Mouse (Mus musculus) c-Kit-positive CD71-positive TER-119-negative erythroid progenitor cells, embryonic 14.5 days (primary cell): ENCODE data around the gene Unc13d.
"Not testable (repeated sequence)": the region's sequence is repeated elsewhere in the genome, so short reads cannot be mapped to it uniquely, and the experiment has no call there.

ENCODE experiments used
- DNase-seq: peaks from one replicate; pipeline ENCODE4 v3.0.0-alpha.2; 2013; ENCODE audit warnings: low read depth

The Unc13d gene

DNA sequence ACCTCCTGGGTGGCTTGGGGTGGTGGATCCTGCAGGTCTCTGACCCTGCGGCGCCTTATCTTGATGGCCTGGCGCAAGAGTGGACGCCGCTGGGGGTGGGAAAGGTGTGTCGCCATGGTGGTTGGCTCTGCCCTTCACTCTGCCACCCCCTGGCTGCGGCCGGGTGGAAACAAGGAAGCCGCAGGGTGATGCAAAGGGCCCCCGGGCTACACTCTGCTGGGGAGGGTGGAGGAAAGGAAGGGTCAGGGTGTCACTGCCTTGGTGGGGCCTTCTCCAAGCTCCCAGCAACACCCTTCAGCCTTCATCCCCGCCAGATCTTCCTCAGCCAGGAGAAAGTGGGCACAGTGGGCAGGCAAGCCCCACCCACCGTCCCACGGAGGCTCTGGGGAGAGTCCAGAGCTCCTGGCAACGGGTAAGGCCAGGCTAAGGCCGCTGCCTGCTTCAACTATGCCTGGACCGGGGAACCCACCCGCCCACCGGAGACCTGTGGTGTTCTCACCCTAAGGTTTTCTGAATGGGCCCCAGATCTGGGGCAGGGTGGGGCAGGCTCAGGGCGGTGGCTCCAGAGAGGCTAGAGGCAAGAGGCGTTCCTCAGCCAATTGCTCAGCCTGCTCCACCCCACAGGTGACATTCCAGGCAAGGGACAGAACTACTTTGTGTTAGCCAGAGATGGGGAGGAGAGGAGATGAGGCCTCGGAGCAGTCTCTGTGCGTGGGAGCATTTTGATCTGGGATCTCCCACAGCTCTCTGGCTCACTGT is at the start of gene Unc13d:
Unc13d (minus strand) TSS at position 516 of the 759 bp plus-strand sequence.
- peak; percentile 78 for DNase-seq

DNA sequence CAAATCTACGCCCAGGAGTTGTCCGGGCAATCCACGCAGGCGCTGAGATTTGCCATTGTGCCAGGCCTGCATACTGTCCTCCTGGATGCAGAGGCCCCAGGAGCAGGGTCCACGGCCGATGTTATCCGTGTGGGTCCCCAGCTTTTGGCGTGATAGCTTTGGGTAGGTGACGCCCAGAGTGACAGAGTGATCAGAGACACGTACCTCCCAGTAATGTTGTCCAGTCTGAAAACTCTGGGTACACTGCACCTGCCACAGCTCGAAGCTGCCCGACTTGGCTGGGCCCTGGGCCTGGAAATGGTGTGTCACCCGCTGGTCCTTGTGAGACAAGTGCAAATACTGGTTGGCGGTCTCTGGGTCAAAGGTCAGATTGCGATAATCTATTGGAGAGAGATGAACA is 48.5 kb upstream of the Unc13d start:
- no peak for DNase-seq

DNA sequence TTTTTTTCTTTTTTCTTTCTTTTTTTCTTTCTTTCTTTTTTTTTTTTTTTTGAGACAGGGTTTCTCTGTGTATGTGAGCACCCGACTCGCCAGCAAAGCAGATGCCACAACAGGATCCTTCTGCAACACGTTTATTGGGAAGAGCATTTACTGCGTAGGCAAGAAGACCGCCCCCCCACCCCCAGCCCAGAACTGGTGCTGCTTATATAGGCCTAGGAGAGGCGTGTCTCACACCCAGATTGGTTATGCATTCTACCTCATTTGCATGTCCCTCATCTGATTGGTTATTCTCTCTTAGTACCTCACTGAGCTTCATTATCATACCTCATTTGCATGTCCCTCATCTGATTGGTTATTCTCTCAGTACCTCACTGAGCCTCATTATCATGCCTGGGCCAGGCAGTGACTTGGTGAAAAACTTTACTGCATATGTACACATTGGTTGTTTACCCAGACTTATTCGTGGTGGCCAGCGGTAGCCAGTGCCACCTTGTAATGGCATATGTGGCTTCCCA is 44.0 kb upstream of the Unc13d start:
- DNase-seq, result not testable (repeated sequence)

DNA sequence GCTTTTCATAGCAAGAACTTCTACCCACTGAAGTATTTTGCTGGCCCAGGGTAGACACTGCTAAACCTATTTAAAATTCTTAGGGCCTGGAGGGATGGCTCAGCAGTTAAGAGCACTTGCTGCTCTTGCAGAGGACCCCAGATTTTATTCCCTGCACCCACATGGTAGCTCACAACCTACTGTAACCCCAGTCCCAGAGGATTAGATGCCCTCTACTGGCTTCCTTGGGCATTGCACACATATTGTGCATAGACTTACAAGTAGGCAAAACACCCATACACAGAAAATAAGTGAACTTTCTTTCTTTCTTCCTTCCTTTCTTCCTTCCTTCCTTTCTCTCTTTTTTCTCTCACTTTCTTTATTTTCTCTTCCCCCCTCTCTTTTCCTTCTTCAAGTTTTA is 40.1 kb upstream of the Unc13d start:
- DNase-seq, result no peak

DNA sequence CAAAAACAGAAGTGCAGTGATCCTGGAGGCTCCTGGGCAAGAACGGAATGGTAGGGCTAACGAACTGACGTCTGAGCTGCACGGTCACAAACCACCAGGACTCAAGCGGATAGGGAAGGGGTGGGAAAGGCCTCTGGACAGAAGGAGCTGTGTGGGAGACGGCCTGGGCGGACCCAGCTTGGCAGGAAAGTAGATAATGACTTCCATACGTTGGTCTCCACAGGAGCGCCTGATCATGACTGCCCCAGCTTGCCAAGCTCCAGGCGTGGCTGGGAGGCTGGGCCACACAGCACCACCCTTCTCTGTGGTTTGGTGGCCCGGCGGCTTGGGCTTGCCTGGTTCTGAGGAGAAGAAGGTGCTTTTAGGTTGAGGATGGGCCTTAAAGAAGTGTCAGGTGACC is 39.5 kb upstream of the Unc13d start:
- DNase-seq, result no peak

DNA sequence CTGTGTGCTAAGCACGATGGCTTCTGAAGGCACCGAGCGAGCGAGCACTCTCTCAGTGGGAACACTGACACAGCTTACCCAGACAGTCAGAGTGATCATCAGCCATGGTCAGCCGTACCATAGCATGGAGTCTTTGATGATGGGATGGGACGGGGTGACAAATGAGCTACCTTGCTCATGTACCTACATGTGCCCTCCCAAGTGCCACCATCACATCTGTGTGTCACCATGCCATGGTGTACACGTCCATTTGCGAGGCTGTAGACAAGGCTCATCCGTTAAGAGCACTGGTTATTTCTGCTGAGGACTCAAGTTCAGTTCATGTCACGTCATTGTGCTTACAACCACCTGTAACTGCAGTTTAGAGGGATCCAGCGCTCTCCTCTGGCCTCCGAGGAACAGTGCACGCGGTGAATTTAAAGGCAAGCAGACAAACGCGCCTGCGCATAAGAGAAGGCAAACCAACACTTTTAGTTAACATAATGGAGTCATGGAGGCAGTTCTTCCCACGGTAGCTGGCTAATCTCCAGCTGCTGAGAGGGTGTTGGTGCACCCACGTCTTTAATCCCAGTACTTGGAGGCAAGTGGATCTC is 33.9 kb upstream of the Unc13d start:
- DNase-seq, result no peak

DNA sequence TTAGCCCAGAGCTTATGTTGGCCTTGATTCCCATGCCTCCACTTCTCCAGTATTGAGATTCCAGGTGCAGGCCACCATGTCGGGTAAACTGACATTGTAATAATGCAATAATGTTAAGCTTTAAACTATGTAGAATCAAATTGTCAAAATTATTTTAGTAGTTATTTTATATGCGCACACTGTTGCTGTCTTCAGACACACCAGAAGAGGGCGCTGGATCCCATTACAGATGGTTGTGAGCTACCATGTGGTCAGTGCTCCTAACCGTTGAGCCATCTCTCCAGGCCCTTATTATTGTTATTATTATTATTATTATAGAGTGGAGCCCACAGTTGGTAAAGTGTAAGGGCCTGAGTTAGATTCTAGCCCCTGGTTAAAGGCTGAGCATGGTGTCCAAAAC is 33.3 kb upstream of the Unc13d start:
- DNase-seq, result no peak

DNA sequence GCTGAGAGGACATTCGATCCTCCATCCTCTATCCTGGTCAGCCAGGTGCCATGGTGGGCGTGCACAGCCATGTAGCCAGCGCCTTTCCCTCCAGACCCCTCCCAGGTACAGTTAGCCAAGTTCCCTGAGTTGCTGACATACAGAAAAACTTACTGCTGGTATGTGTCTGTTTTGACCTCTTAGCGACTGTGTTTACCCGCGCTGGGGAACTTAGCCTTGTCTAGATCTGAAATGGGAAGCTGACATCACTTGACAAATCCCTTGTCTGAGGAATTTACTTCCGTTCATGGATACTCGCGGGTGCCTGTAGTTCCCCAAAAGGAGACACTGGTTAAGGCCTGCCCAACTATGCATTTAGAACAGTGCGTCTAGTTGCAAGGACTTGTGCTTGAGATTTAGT is 32.8 kb upstream of the Unc13d start:
- no peak for DNase-seq

DNA sequence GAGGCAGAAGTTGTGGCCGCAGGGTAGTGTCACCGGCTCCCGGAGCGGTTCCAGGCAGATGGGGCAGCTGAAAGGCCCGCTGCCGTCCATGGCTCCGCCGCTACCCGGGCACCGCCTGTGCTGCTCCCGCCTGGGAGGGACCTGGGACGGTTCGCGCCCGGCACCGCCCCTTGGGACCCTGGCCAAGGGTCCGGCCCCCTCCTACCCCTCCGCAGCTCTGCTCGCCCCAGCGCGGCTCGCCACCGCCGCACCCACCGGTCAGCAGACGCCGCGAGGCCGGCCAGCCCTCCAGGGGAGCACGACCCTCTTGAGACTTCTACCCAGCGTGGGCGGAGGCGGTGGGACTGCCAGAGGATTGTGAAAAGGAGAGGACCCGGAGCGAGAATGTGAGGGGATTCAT is 32.4 kb upstream of the Unc13d start:
- no peak for DNase-seq

DNA sequence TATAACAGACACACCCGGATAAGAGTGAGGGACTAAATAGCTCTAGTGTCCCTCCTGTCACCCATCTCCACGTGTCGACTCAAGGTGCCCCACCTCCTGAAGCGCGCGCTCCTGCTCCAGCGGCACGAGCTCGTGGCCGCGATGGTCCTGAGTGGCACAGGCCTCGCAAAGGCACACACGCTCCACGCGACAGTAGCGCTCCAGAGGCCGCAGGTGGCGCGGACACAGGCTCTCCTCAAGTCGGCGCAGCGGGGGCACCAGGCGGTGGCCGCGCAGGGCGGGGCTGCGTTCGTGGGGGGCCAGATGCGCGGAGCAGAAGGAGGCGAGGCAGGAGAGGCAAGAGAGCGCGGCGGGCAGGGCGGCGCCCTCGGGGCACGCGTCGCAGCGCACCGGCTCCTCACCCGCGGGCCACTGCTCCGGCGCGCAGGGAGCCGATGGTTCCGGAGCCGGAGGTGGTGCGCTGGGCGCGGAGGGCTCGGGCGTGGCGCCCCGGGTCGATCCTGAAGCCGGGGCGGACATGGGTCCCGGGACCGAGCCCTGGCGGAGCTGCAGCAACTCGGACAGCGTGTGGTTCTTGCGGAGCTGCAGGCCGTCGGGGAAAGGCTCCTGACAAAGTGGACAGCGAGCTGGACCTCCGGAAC is 31.8 kb upstream of the Unc13d start:
- no peak for DNase-seq

DNA sequence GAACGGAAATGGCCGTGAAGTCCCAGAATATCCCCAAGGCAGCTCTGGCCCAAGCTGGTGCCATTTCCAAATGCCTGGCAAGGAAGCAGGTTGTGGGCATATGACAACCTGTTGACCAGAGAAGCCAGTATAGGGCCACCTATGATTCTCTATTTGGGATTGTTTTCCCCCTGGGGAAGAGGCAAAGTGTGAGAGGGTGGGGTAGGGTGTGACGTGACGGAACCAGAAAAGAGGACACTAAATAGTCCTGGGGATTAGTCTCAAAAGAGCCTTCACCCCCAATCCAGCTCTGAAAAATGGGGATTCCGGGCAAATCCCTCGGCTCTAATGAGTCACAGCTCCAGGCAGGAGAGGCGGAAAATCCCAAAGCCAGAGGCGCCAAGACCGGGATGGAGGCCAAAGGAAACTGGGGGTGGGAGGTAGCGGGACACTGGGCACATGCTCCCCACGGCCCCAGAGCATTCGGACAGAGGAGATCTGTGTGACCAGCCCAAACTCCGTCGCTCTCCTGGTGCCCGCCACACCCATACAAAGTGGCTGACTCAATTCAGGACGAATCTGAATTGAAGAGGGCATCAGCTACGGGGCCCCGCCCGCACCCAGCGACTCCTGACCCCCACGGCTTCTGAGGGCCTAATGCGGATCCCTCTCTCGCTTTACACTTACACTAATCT is 30.8 kb upstream of the Unc13d start:
- DNase-seq, result no peak

DNA sequence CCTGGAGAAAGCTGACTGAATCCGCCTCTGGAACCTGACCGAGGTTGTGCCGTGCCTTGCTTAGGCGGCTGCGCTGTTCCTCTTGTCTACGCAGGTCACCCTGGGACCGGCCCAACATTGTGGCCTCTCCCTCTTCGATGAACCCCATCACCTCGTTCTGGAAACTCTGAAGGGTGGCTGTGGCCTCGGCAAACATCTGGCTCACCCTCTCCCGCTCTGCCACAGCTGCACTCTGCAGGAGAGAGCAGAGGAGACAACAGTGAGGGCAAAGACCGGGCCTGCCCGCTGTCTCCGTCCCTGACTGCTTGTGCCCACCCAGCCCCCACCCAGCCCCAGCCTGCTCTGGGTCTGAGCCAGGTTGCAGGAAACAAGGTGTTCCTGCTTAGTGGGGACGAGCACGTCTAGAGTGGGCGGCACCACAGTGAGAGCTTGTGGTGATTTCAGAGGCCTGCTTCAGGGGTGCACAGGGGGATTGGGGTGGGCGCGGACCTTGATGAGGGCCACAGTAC is 30.1 kb upstream of the Unc13d start:
- no peak for DNase-seq

DNA sequence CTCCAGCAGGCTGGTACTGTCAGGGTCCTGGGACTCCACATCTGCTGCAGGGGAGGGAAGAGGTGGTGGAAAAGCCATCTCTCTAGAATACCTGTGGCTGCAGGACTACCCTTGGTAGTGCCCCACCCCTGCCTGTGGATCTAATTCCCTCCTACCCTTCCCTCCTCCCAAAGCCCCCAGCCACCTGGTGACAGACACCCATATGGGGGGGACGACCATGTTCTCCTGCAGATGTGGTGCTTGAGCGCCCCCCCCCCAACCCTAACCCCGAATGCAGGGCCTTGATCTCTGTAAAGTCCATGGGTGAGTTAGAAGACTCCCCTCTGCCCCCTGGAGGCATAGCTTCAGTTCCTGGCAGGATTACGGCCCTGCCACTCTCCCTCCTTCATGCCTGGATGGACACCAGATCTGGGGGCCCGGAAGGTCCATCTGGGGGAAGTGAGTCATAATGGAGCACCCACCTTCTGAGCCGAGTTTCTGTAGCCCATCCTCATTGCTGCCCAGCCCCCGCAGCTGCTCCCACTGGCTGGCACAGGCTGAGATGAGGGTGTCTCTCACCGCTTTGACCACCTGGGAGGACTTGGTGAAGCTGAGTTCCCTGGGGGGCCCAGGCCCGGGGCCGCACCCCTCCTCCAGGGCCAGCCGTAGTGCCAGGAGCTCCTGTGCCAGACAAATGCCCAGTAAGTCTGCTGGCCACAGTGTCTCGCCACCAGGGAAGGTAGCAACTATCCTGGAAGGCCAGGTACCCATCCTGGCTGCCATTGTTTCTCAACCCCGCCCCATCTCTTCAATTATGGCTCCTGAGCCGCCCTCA is 29.4 kb upstream of the Unc13d start:
- DNase-seq, result no peak

DNA sequence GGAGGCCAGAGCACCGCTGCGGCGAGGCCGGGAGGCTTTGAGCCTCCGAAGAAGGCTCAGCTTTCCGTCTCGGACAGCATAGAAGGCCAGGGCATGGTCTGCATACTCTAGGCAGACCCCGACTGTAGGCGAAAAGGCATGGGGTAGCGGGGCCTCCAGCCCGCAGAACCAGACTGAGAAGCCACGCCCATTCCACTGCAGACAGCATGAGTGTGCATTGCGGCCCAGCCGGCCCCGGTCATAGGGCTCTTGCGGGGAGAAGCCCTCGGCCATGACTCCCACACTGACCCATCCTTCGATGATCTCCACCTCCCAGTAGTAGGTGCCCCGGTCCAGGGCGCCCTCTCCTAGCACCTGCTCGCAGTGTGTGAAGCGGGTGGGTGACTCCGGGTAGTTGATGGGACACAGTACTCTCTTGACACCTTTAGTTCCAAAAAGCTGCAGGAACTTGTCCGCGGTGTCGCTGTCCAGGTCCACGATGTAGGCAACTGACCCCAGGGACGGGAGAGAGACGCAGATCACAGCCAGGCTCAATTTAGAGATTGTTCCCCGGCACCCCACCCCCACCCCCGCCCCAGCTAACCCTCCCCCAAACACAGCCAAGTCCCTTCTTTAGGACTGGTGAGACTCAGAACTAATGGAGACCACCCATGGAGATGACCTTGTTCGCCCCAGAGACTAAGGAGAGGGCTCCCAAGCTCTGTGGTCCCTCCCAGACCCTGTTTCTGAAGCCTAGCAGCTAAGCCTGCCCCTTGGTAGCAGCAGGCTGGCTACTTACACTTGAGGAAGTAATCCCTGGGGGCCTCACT is 28.6 kb upstream of the Unc13d start:
- no peak for DNase-seq

DNA sequence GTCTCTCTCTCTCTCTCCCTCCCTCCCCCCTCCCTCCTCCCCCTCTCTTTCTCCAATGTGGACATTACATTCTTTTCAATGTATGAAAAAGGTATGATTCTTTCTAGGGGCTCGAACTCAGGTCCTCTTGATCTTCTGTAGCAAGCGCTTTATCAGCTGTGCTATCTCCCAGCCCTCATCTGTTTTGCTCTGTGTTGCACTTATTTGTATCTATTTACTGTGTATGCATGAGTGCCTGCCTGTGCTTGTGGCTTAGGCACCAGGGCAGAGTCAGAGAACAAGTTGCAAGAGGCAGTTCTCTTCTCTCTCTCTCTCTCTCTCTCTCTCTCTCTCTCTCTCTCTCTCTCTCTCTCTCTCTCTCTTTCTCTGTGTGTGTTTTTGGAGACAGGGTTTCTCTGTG is 27.3 kb upstream of the Unc13d start:
- DNase-seq, result no peak

DNA sequence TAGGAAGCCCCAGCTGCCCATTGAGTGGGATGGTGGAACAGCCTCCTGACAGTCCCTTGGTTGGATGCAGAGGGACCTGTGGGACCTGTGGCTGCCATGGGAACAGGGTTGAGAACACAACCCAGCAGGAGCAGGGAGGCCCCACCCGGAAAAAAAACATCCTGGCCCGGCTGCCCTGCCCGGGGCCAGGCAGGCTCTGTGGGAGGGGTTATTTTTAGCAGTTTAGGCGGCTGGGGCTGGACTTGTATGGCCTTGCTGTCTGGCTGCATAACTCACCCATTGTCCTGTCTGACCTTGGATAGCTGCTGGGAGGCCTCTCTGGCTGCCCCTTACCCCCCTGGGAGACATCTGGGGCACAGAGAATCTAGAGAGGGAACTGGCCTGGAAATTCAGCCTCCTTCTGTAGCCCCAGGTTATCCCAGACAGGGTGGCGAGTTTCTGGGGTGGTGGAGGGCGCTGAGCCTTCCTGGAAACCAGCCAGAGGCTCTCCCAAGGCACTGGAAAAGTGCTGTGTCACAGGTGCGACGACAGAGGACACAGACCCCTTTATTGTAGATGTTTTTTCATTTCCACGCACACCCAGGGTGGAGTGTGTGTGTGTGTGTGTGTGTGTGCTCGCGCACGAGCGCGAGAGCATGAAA is 26.4 kb upstream of the Unc13d start:
- DNase-seq, result no peak

DNA sequence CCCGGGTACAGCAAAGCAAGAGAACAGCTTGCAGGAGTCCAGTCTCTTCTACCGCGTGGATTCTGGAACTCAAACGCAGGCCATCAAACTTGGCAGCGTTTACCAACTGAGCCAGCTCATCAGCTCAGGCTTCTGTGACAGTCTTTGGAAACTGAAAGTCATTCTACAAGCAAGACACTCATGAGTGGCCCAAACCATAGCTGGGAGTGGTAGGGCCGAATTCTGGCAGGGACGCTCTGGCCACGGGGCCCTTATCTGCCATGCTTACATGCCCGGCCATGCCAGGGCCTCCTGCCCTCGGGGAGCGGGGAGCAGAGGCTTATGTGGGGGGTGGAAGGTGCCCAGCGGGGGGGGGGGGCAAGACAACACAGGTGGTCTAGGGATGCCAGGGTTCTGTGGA is 25.8 kb upstream of the Unc13d start:
- DNase-seq, result no peak

DNA sequence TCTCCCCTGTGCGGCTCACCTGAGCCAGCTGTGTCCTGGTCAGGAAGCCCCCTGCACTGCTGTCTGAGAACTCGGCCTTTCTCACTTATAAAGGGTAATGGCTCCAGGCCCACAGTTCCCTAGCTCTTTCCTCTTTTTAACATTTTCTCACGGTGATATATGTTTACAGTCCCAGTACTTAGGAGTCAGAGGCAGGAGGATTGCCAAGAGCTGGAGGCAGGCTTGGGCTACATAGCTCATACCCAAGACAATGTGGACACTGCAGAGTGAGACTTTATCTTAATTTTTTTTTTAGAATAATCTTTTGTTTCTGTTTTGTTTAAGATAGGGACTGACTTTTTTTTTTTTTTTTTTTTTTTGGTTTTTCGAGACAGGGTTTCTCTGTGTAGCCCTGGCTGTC is 24.7 kb upstream of the Unc13d start:
- no peak for DNase-seq

DNA sequence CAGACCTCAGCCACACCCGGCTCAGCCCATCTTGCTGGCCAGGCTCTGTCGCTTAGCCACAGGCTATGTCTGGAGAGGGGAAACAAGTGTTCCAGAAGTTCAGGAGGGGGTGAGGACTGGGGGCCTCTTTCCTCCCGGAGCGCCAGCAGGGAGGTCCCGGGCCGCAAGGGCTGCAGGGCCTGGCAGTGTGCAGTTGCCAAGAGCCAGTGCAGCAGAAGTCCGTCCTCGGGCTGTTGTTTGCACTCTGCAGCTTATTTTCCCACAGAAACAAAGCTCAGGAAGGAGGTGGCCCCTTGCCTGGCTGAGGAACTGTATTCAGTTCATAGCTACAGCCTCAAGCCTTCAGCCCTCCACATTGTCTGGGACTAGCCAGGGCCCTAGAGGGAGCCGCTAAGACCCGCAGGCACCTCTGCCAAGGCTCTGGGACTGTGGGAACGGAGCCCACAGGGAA is 24.2 kb upstream of the Unc13d start:
- no peak for DNase-seq

DNA sequence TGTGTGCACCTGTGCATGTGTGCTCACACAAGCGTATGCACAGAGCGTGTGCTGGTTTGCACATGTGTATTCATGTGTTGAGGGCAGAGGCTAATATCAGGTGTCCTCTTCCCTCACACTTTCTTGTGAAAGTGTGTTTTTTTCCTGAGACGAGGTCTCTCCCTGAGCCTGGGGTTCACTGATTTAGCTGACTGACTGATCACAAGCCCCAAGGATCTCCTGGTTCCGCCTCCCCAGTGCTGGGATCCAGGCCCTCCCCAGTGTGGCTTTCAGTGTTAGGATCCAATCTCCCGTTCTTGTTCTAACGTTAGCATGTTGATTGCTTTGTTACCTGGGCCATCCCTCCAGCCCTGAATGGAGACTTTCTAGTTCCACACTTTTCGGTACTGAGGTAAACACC is 23.1 kb upstream of the Unc13d start:
- no peak for DNase-seq
